Mouse (Mus musculus) embryonic facial prominence, embryonic 15.5 days (tissue): ENCODE results near the gene Caln1. TPM values are rescaled to one million over a fixed set of nuclear protein-coding genes. Genes with fewer than 3 reads are reported as not detected.

Source experiments
- ATAC-seq: fragments of 200-750 bp; cut with Nextera tagmentation; 2 replicates; pipeline ENCODE4 v1.8.0; 2017; ENCODE audit warnings: low read depth, moderate TSS enrichment; ENCODE audit not compliant: insufficient number of reproducible peaks, low FRiP score, low TSS enrichment
- H3K27ac ChIP-seq: fragments of 300-500 bp; sonication (generic); replicated peaks from 2 replicates; pipeline ENCODE4 v1.5.1; 2015; ENCODE audit warnings: mild to moderate bottlenecking, inconsistent platforms
- H3K27me3 ChIP-seq: fragments of 300-500 bp; sonication (generic); 2 replicates; pipeline ENCODE4 v1.6.1; 2015; ENCODE audit warnings: inconsistent platforms
- H3K36me3 ChIP-seq: fragments of 300-500 bp; sonication (generic); 2 replicates; pipeline ENCODE4 v1.6.1; 2015; ENCODE audit warnings: mild to moderate bottlenecking, inconsistent platforms
- H3K4me1 ChIP-seq: fragments of 300-500 bp; sonication (generic); 2 replicates; pipeline ENCODE4 v1.6.1; 2015; ENCODE audit warnings: inconsistent platforms
- H3K4me2 ChIP-seq: fragments of 300-500 bp; sonication (generic); replicated peaks from 2 replicates; pipeline ENCODE4 v1.6.1; 2015; ENCODE audit warnings: mild to moderate bottlenecking, inconsistent platforms
- H3K4me3 ChIP-seq: fragments of 300-500 bp; sonication (generic); replicated peaks from 2 replicates; pipeline ENCODE4 v1.5.1; 2015; ENCODE audit warnings: mild to moderate bottlenecking, inconsistent platforms
- H3K9ac ChIP-seq: fragments of 300-500 bp; sonication (generic); 2 replicates; pipeline ENCODE4 v1.6.1; 2015; ENCODE audit warnings: inconsistent platforms
- H3K9me3 ChIP-seq: fragments of 300-500 bp; sonication (generic); replicated peaks from 2 replicates; pipeline ENCODE4 v1.6.1; 2016; ENCODE audit warnings: inconsistent platforms
- WGBS: fragments of 180-500 bp; shearing (Covaris S2); methylation state at CpG from one replicate; pipeline ENCODE4 v1.1.7; 2015; 5-methylcytosine and 5-hydroxymethylcytosine counted together
- polyA plus RNA-seq: library from polyadenylated mRNA; unstranded; fragments of >200 nt; fragmentation: Nextera tagmentation; extraction: Ambion mirVana; gene quantifications from 2 replicates; pipeline ENCODE4 v1.2.1, GENCODE M21; 2015

The Caln1 gene
- polyA plus RNA-seq, 1 experiment from 2014 or later, result 1.5 TPM

GRCm38 (mm10) chr5:130862302-130862701 is 493.0 kb downstream of the Caln1 start:
- Histone ChIP-seq H3K27me3 (no peaks in the 10 kb centered on the region), H3K27ac (no peak overlapping the region), H3K36me3 (no peaks in the 10 kb centered on the region), H3K4me2 (no peak overlapping the region), H3K9ac (no peak overlapping the region), H3K9me3 (no peaks in the 10 kb centered on the region), H3K4me1 (no peaks in the 10 kb centered on the region), H3K4me3 (no peak overlapping the region)
- 49% methylated on average over 5 of the region's 5 CpGs for WGBS
- no peak for ATAC-seq

DNA sequence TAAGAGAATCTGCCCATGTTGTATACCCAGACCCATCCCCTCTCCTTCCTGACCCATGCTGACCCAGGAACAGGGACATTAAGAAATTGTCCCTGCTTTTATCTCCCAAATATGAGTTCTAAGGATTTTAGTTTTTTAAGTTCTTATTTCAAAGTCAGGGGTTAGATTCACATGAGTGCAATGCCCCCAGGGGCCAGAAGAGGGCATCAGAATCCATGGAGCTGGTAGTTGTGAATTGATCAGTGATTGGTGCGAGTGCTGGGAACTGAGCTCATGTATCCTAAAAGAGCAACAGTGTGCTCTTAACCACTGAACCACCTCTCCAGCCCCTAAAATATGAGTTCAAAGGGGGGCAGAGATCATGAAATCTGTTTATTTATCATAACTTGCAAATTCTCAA is 500.6 kb downstream of the Caln1 start:
- 88% methylated on average over 1 of the region's 1 CpGs for WGBS
- no peaks in the 10 kb centered on the region for H3K36me3 ChIP-seq
- H3K27me3 ChIP-seq, result no peaks in the 10 kb centered on the region
- no peak overlapping the region for H3K9ac ChIP-seq
- no peaks in the 10 kb centered on the region for H3K9me3 ChIP-seq
- no peak overlapping the region for H3K4me2 ChIP-seq
- no peak overlapping the region for H3K4me3 ChIP-seq
- ATAC-seq, result no peak
- H3K4me1 ChIP-seq, result no peaks in the 10 kb centered on the region
- H3K27ac ChIP-seq, result no peak overlapping the region

- H3K4me3 ChIP-seq, result no peak overlapping the region
- no peaks in the 10 kb centered on the region for H3K9me3 ChIP-seq
- H3K9ac ChIP-seq, result no peak overlapping the region
- no peak overlapping the region for H3K27ac ChIP-seq
- no peak for ATAC-seq
- H3K27me3 ChIP-seq, result no peaks in the 10 kb centered on the region
- no peaks in the 10 kb centered on the region for H3K4me1 ChIP-seq
- H3K4me2 ChIP-seq, result no peak overlapping the region
- H3K36me3 ChIP-seq, result no peaks in the 10 kb centered on the region
- WGBS, result 52% methylated on average over 8 of the region's 8 CpGs
These were observed 501.8 kb downstream of the Caln1 start for GRCm38 (mm10) chr5:130871086-130871485.

GRCm38 (mm10) chr5:130875391-130875790 is 506.1 kb downstream of the Caln1 start:
- Histone ChIP-seq H3K9me3 (no peaks in the 10 kb centered on the region), H3K4me2 (no peak overlapping the region), H3K27me3 (no peaks in the 10 kb centered on the region), H3K4me3 (no peak overlapping the region), H3K4me1 (no peaks in the 10 kb centered on the region), H3K36me3 (no peaks in the 10 kb centered on the region), H3K27ac (no peak overlapping the region), H3K9ac (no peak overlapping the region)
- WGBS, result 82% methylated on average over 3 of the region's 3 CpGs
- ATAC-seq, result no peak

DNA sequence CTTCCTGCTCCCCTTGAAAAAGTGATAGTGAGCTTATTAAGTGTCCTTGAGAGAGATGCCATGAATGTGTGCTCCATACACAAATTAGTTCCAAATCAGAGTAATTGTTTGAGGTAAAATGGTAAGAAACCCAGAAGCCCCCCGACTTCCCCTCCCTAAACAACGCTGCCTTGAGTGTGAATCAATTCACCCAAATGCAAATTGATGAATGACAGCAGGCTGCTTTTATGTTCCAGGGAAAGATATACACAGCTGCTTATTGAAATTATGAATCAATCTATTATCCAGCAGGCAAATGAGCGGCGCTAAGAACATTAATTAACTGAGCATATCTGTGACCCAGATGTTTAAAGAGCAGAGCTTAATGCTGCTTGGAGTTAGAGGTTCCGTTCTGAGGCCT is 511.1 kb downstream of the Caln1 start:
- H3K4me1 ChIP-seq, result no peaks in the 10 kb centered on the region
- H3K4me2 ChIP-seq, result no peak overlapping the region
- WGBS, result 87% methylated on average over 5 of the region's 5 CpGs
- H3K27me3 ChIP-seq, result no peaks in the 10 kb centered on the region
- no peak for ATAC-seq
- no peak overlapping the region for H3K27ac ChIP-seq
- H3K9ac ChIP-seq, result no peak overlapping the region
- H3K36me3 ChIP-seq, result no peaks in the 10 kb centered on the region
- H3K4me3 ChIP-seq, result no peak overlapping the region
- H3K9me3 ChIP-seq, result no peaks in the 10 kb centered on the region

DNA sequence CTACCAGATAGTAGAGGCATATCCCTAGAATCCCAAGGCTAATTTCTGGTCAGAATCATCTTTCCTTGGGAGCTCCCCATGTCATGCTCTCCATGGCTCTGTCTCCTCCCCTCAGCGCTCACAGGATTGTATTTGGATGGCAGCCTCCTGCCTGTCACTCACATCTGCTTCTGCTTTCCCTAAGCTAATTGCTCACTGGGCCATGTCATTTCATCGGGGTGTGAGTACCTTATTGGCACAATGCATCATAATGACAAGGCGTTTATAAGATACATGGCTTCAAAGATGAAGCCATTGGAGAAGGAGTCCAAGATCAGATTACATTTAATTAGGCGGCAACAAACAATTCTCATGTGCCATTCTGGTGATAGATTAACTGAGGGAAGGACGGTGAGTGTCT is 522.5 kb downstream of the Caln1 start:
- no peaks in the 10 kb centered on the region for H3K9me3 ChIP-seq
- 55% methylated on average over 5 of the region's 5 CpGs for WGBS
- no peak overlapping the region for H3K4me3 ChIP-seq
- no peak for ATAC-seq
- no peaks in the 10 kb centered on the region for H3K27me3 ChIP-seq
- no peaks in the 10 kb centered on the region for H3K36me3 ChIP-seq
- H3K9ac ChIP-seq, result no peak overlapping the region
- H3K4me2 ChIP-seq, result no peak overlapping the region
- no peak overlapping the region for H3K27ac ChIP-seq
- no peaks in the 10 kb centered on the region for H3K4me1 ChIP-seq

GRCm38 (mm10) chr5:130895991-130896390 is 526.7 kb downstream of the Caln1 start:
- H3K27ac ChIP-seq, result no peak overlapping the region
- H3K4me3 ChIP-seq, result no peak overlapping the region
- no peak overlapping the region for H3K9ac ChIP-seq
- no peaks in the 10 kb centered on the region for H3K9me3 ChIP-seq
- no peaks in the 10 kb centered on the region for H3K4me1 ChIP-seq
- no peaks in the 10 kb centered on the region for H3K36me3 ChIP-seq
- H3K27me3 ChIP-seq, result no peaks in the 10 kb centered on the region
- no peak overlapping the region for H3K4me2 ChIP-seq
- 93% methylated on average over 3 of the region's 3 CpGs for WGBS
- no peak for ATAC-seq

Other genes starting within 250 kb of the Caln1 start
- 6.1 and 7.4 TPM in 2 replicates for gene Kctd7, start 224.6 kb upstream of the Caln1 start, polyA plus RNA-seq
- gene Rabgef1, start 197.7 kb upstream of the Caln1 start, polyA plus RNA-seq, result 30.1 and 32.6 TPM in 2 replicates
- gene Tmem248, start 152.4 kb upstream of the Caln1 start, polyA plus RNA-seq, result 31.5 and 35.3 TPM in 2 replicates
- gene Sbds, start 113.9 kb upstream of the Caln1 start, polyA plus RNA-seq, result 67.4 and 68.1 TPM in 2 replicates
- 21.7 and 25.0 TPM in 2 replicates for gene Tyw1, start 113.8 kb upstream of the Caln1 start, polyA plus RNA-seq
- not detected in 2 replicates for gene A330070K13Rik, start 15.2 kb downstream of the Caln1 start, polyA plus RNA-seq